Mouse (Mus musculus): ENCODE data around the gene Isoc2a.

- TF ChIP-seq POLR2A (IDR thresholded peaks at IDR 0.05; ENCODE audit: extremely low read depth, insufficient read depth, low read length) (no peak), CTCF (IDR thresholded peaks at IDR 0.05; ENCODE audit: low read depth, low read length) (no peak)
Measured at GRCm38 (mm10) chr7:4870133-4870532, 6.8 kb upstream of the Isoc2a start, which contains the start of gene Isoc2b.

All from liver, adult 2 months (tissue).